Mouse (Mus musculus) testis, postnatal 10 days (tissue): ENCODE measurements at regions not wholly inside any gene's neighbourhood (a gene's known extent, or its start where the extent isn't known, plus 50 kb on each side); places are given as distances from the start of the nearest gene placed in this dataset.
"Not testable (repeated sequence)": the region's sequence is repeated elsewhere in the genome, so short reads cannot be mapped to it uniquely, and the experiment has no call there.

Source experiments
- DNase-seq: peaks from one replicate; pipeline ENCODE4 v3.0.0; 2021; ENCODE audit warnings: low spot score

DNA sequence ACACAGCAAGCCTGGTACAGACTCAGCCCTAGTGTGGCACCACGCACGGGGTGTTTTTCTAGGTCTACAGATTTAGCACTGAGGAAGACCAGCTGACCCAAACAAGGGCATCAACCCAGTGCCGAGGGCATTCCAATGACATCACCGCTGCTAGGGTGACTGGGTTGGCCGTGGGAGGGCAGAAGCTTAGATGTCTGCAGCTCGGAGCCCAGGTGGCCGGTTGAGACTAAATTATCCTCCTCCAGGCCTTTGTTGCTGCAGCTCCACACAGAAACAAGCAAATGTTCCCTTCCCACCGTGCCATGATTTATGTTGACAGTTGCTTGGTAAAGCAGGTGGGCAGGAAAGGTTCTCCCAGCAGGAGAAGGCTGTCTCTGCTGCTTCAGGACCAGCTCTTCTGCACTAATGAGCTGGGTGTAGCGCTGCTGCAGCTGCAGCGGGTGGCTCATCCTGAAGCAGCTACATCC lies 198.8 kb upstream of the Peli2 start:
- DNase-seq, result no peak

DNA sequence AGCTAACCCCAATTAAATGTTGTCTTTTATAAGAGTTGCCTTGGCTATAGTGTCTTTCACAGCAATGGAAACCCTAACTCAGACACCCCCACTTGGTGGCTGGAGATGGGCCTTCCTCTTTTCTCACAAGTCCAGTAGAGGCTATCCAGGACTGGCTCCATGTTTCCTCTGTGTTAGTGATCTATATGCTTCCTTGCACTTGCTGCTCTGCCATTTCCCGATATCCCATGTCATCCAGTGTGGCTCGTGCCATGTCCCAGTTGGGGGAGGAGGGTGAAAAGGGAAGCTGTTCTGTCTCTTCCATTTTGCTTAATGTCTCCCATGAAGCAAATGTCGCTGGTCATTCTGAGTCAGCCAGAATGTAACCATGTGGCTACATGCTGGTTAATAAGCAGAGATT lies 194.2 kb upstream of the Peli2 start:
- no peak for DNase-seq

DNA sequence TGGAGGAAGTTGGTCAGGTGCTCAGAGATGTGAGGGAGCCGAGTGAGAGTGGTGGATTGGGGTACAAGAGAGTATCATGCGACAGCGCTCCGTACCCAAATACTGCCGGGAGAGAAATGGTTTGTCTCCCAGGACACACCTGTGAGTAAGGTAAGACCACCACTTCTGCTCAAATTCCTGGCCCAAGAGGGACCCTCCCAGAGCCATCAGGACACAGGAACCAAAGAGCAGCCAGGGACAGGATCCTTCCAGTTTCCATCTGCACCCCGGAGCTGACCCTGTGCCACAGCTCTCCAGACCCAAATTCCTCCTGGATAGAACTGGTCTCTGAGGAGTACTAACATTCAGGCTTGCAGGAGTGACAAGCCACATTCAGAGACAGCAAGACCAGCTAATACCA lies 185.2 kb upstream of the Peli2 start:
- DNase-seq, result no peak

DNA sequence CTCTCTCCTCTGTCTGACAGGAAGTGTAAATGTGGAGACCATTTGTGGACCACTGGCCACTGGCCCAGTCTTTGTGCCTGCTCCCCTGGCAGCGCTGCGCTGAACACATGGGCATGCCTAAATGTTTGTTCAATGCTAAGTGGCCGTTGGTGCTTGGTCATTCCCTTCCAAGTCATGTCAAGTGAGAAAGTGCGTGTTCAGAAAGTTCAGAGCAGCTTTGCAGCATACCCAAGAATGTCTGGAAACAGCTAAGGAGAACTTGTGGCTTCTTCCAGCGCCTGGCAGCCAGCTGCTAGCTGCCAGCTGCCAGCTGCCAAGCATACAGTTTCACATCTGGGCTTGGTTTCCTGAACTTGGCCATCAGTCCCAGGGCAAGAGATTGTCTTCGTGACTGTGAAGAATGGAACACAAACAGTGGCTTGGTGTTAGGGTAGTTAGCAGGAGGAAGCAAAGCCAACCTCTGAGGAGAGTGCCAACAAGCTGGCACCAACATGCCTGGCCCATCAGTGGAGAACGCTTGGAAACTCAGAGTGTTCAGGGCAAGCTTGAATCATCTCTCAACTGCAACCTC lies 183.5 kb upstream of the Peli2 start:
- no peak for DNase-seq

DNA sequence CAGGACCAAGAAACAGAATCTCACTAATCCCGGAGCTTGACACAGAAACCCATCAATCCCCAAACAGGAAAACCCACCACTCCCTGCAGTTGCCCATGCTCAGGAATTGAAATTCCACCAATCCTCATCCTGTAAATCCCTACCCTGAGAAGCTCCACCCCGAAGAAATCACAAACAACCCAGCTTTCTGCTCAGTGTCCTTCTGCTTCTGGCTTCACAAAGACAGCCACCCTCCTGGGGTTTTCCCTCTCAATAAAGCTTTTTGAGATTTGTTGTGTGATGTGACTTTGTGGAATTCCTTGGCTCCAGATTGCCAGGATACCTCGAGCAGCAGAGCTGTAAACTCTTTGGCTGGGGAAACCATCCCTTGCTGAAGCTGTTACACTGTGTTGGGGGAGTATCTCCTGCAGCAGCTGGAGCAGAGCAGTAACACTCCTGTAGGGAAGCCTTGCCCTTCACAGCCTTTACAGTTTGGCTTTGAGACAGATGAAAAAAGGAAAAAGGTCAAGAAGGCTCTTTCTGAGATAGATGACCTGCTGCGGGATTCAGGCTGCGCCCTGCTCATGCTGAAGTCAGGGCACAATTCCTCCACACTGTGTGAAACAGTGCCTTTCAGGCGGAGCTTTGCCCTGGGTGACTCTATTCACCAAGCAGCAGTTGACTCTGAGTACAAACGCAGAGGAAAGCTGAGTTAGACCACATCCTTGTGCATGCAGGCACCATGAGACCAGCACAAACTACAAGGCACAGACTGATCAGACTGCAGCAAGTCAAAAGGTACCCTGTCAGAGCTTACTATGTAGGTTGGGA lies 180.6 kb upstream of the Peli2 start:
- no peak for DNase-seq

DNA sequence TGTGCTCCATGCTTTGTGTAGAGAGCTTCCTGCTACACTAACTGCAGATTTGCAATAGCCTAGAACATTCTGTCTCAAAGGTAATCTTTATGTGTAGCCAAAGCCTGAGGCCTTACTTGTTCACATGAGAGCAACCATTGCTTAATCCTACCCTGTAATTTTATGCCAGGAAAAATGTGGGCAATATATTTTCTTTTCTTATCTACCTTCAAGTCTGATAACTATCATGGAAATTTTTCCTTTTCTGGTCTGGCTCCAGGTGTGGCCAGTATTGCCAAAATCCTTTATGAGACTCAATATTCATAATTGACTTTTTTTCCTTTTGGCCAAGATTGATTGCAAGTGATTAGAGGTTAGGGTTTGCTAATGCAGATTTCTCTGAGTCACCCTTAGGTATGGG lies 178.0 kb upstream of the Peli2 start:
- DNase-seq, result no peak

DNA sequence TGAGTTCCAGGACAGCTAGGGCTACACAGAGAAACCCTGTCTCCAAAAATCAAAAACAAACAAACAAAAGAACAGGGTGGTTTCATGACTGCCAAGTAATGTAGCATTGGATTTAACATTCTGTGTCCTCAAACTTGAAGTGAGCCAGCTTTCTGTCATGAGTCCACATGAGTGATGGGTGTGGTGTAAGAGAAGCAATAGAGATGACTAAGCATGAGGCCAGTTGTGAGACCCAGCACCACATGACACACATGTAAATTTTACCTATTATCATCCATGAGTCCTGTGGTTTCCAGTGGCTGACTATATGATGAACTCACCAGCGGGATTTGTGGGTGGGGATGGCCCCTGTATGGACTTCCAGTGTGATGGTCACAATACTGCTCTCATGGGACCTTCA lies 176.0 kb upstream of the Peli2 start:
- no peak for DNase-seq

DNA sequence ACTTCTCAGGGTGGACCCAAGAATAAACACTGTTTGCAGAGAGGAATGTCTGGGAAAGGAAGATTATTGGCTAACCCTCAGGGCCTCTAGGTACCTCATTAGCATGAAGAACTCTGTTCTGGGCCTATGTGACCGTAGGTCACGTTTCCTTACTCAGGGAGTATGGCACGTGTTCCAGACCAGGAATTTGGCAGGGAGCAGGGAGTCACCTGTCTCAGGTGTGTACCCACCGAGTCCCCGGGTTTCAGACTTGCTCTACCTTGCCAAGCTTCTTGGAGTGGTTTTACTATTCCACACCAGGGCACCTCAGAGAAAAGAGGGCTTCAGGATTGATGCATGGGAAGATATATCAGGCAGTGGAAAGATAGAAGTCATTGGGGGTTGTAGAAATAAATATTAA lies 169.6 kb upstream of the Peli2 start:
- no peak for DNase-seq

DNA sequence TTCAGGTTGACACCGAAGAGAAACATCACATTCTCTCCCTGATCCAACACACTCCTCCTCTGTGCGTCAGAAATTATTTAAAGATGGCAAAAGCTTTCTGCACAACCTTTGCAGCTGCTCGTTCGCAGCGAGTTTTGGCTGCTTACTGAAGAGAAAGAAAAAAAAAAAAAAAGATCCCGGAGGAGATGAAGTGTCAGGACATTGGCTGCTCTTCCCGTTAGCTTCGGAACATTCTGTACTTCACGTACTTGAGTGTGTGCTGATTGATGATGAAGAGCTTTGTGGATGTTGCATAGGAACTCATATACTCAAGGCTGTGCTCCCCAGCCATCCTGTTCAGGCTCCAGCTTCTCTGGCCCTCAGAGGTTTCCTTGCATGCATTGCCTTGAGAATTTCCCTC lies 162.5 kb upstream of the Peli2 start:
- no peak for DNase-seq

DNA sequence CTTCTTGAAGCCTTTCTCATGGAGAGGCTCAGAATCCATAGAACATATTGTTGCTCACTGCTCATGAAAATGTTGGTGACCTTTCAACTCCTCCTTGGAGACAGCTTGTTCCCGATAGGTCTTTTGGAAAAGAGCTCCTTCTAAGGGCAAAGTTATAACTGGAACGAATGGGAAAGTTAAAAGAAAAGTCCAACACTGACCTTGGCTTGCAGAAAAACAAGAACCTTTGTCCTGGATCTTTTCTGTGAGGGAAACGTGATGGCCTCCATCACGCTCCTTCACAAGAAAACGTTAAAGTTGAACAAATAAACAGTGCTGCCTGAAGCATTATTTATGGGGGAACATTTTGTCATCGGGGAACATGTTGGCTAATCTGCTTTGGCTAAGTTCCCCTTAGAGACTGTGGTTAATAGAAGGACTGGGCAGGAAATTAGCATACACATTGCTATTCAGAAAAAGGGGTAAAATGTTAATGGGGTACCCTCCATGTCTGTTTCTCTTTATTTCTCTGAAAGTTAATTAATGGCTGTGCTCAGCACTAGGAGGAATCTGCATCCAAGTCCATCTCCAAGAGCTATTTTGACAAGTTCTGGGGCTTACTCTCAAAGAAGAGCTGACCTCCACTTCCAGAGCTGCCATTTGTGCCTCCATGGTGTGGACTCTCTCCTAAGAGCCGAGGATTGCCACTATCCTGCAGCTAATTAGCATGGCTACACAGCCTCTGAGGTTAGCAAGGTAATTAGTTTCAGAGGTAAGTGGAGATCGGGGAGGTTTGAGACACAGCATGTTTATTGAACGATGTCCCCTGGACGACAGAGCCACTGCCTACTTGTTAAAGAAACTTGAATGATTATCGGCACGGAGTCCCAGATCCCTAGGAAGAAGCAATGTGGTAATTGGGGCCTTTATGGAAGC lies 161.0 kb upstream of the Peli2 start:
- DNase-seq, result no peak

DNA sequence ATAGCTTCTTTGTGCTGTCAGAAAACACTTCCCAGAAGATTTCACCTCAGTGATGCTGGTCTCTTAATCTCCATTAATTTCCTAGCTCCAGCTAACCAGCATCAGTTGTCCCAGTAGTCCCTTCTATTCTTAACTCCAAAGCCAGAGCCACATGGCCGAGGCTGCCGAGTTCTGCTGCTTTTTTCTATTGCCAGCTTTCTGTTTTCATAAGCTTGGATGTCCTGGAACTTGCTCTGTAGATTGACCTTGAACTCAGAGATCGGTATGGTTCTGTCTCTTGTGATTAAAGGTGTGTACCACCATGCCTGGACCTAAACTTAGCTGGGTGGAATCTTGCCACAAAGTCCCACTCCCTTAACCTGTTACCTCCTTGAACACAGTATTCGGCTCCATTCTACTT lies 155.8 kb upstream of the Peli2 start:
- DNase-seq, result not testable (repeated sequence)

DNA sequence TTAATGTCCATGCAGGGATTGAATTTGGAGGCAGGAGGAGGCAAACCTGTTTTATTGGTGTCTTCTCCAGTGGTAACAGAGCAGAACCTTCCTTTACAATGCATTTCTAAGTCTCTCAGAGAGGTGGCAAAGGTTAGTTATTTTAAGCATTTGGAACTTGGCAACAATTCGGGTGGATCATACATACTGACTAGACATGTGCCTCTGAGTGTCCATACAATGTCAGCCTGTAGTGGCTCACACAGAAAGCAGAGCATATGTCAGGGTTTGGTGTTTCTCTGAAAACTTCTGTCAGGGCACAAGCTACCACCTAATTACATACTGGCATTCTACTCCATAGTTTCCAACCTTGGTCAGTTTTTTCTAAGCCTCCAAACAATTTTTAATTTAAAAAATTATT lies 150.8 kb upstream of the Peli2 start:
- DNase-seq, result no peak

DNA sequence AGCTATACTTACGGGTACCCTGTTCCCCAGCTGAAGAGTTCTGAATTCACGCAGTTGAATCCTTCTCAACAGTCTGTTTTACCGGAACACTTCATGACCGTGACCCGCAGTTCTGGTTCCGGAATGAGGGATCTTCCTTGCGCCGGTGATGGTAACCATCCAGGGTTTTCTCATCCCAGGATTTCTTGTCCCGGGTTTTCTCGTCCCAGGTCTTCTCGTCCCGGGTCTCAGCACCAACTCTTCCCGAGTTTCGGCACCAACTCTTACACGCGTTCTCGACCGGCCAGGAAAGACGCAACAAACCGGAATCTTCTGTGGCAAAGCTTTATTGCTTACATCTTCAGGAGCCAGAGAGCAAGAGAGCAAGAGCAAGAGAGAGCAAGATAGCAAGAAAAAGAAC lies 147.5 kb upstream of the Peli2 start:
- not testable (repeated sequence) for DNase-seq

DNA sequence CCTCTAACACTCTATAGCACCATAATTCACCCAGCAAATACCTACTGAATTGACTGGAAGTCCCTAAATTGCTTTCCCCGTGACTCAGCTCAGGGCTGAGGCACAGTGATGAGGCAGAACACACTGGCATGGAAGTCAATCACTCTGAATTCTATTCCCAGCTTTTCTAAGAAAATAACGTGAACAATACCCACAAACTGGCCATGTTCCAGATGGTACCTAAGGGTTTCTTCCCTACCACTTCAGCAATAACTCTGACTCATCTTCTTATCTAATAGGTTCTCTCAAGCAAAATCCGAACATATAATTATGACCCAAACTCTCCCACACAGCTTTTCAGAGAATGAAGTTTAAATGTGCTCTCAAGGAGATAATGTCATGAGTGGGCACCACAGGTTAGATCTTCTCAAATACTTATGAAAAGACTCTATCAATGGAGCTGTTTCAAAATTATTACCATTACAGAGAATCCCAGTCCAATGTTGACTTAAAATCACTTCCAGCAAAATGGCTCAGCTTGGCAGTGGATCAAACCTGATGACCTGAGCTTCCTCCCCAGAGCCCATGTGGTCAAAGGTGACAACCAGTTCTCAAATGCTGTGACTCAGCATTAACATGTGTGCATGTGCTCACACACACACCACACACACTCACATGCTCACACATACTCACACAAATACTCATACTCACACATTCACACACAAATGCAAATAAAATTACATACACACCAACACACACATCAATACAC lies 137.5 kb upstream of the Peli2 start:
- no peak for DNase-seq

DNA sequence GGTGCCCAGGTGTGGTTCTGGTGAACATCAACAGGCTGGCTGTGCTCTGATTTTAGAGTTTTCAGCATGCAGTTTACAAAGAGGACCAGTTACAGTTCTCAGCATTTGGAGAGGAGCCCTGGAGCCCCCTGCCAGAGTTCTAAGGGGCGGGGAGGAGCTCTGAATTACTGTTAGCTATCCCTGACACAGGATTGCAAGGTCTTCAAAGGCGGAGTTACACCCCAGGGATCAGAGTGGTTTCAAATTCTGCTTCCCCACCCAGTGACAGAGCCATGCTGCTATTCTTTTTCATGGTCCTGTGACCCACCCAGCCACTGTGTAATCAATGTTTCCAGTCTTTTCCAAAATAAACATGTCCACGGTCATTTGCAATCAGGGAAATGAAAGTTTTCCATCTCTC lies 134.1 kb upstream of the Peli2 start:
- no peak for DNase-seq

DNA sequence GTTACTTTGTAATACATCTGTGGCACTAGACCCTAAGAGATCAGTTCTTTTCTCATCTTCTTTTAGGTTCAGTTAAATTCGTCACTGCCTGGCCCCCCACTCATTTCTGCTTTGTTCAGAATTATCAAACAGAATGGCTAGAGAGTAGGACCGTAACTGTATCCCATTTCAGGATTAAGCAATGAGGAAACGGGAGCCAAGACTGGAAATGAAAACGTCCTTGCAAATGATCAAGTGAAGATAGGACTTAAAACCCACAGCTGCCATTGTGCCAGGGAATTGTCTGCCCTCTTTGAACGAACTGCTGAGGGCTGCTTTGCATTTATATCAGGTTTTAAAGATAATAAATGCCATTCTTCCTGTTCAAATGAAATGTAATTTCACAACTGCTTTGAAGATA lies 133.7 kb upstream of the Peli2 start:
- DNase-seq, result no peak

DNA sequence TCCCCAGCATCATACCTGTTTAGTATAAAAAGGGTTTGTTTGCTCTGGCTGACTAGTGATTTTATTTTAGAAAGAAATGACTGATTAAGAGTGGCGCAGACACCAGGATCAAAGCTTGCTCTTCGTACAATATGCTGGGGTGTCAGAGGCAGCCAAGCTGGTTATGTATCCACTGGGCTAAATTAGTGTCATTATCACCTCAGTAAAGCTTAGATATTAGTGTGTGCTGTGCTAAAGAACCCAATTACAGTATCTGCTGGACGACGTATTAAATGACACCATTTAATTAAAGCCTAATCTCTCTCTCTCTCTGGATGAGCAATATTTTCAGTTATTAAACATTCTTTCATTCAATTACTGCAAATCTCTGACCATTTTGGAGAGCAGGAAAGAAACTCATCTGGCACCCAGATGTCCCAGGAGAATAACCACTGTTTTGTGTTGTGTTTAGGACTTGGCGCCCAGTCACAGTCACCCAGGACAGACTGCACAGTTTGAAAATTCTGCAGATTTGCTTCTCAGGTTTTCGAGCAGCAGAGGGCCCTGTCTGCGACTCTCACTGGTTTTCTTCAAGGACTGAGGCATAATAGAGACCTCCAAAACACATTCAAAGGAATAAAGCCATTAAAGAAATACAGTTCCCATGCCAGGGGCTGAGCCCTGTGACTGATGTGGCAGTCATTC lies 133.1 kb upstream of the Peli2 start:
- DNase-seq, result no peak

DNA sequence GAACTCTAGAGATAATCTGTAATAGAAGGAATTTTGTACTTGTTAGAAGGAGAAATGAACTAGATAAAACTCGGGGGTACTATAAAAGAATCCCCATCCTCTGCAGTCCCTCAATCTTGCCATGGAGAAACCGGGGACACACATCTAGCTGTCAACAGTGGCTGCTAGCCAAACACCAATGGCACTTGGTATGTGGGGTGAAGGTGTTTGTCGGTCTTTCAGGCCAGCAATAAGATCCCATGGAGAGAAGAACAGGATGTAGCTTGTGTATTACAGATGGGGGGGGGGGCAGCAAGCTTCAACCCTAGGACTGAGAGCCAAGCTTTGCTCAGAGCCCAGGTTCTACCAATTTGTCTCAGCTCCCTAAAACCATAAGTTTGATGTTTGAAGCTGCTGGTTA lies 132.5 kb upstream of the Peli2 start:
- DNase-seq, result no peak

DNA sequence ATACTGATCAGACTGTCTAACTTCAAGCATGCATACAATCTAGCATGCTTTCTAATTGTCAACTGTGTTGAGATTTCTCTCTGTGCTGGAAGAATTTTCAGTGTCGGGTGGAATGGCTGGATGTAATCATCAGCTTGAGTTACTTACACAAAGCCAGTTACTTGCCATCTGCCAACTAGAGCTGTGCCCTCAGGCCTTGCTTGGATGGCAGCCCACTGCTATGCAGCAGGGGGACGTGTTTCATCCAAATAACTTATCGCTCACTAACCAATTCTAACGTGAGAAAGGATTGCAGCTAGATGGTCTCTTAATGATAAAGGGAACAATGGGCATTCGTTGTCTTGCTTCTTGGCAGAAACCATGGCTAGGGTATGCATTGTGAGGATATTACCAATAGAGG lies 131.3 kb upstream of the Peli2 start:
- DNase-seq, result no peak

DNA sequence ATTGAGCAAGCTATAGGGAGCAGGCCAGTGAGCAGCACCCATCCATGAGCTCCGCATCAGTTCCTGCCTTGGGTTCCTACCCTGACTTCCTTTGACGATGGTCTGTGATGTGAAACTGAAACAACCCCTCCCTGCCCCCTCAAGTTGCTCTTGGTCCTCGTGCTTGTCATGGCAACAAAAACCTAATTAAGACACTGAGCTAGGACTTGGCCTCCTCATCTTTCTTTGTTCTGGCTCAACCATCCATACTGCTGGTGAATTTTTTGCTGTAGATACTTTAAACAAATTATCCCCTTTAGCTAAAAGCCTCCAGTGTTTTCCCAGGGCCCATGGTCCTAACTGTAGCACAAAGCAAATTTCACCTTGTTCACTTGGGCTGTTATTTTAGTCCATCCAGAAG lies 129.9 kb upstream of the Peli2 start:
- DNase-seq, result no peak

DNA sequence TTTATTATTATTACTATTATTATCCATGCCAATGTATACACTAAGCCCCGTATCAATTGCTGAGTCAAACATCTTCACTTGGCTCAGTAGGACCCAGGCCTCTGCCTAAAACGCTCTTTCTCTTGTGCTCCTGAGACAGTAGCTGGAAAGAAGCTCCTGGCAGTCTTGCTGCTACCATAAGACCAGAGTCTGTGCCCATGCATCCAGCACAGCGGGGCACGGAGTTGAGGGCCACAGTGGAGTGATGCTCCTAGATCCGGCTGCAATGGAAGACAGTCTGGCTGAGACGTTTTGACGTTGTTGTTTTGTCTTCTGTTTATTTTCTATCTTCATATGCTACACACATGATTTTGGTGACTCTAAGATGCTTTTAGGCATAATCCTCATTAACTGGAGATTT lies 129.1 kb upstream of the Peli2 start:
- no peak for DNase-seq

DNA sequence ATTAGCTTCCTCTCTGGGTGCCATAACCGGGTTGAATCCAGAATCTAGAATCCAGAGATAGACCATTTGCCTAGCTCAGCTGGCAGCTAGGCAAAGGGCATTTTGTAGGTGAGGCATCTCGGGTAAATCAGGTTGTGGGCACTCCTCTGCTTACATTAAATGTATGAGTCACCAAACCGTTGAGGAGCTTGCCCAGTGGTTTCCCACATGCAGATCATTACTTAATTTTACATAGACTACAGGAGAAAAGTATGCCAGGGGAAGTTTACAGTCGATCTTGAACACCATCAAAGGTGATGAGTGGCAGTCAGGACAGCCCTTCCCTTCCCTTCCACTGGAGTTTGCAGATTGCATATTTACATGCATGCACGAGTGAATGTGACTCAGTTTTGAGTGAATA lies 128.5 kb upstream of the Peli2 start:
- DNase-seq, result no peak
